Mouse (Mus musculus) bone marrow, adult 2 months (tissue): ENCODE data around the gene Cacng1.

Experiments
- CTCF ChIP-seq: fragments of 200-500 bp; IDR thresholded peaks from 2 replicates; pipeline ENCODE4 v1.5.1; 2011; ENCODE audit warnings: low read length, control low read depth; ENCODE audit not compliant: control insufficient read depth, insufficient read depth
- POLR2A ChIP-seq: fragments of 200-500 bp; IDR thresholded peaks from 2 replicates; pipeline ENCODE4 v1.6.1; 2011; ENCODE audit warnings: low read depth, mild to moderate bottlenecking, control low read depth, low read length, borderline replicate concordance; ENCODE audit not compliant: control insufficient read depth

DNA sequence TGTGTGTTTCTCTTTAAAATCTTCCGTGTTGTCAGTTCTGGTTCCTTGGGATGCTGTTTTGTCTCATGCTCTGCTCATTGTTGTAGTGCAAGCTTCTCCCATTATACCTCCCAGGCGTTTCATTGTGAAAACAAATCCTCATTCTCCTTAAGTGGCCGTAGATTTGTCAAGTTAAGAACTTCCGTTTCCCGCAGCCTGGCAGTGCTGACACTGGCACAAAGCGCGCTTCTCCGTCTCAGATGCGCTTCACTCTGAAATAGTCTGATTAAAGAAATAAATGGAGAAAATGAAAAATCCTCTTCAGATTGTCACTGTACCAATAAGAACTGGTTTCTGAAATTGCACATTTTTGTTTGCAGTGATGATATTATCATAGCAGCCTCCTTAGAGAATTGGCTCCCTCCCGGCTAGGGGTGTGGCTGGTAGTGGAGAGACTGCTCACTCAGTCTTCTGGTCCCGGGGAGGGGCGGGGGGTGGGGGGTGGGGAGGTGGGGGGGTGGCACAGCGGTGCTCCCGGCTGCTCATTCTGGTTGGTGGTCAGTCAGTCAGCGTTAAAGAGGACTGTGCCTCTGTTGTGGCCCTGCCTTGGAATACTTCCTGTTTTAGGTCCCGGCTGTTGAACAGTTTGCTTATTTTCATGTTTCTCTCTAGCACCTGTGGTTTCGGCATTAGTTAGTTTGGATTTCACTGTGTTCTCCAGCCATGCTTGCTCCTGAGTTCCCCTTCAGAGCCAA lies 39.9 kb downstream of the Cacng1 start:
- TF ChIP-seq CTCF, result no peak
- TF ChIP-seq POLR2A, result no peak
